Mouse (Mus musculus) inflammation-experienced regulatory T-cells, adult 16 weeks (primary cell): Measurements from ENCODE around the gene H2afj. TPM values are rescaled to one million over a fixed set of nuclear protein-coding genes. Genes with fewer than 3 reads are reported as not detected.

Experiments
- polyA plus RNA-seq: library from polyadenylated mRNA; unstranded; fragments of 100-300 nt; shearing (Covaris generic); gene quantifications from one replicate; pipeline ENCODE4 v1.2.1, GENCODE M21; 2017

The H2afj gene
- 55.8 TPM for polyA plus RNA-seq

DNA sequence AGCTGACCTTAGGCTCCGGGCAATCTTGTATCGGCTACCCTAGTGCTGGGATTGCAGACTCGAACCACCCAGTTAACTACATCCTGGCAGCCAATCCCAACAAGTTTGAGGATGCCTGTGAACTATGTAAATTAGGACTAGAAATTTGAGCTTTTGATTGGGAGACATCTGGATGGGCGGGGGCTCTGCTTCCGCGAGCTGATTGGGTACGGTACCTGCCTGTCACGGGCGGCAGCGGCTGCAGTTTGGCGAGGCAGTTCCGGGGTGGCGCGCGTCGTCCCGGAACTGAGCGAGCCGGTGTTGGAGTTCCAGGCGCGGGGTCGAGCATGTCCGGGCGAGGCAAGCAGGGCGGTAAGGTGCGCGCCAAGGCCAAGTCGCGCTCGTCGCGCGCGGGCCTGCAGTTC is at the start of gene H2afj:
TSS of gene H2afj (plus strand) at position 231 of the 404 bp plus-strand sequence.

DNA sequence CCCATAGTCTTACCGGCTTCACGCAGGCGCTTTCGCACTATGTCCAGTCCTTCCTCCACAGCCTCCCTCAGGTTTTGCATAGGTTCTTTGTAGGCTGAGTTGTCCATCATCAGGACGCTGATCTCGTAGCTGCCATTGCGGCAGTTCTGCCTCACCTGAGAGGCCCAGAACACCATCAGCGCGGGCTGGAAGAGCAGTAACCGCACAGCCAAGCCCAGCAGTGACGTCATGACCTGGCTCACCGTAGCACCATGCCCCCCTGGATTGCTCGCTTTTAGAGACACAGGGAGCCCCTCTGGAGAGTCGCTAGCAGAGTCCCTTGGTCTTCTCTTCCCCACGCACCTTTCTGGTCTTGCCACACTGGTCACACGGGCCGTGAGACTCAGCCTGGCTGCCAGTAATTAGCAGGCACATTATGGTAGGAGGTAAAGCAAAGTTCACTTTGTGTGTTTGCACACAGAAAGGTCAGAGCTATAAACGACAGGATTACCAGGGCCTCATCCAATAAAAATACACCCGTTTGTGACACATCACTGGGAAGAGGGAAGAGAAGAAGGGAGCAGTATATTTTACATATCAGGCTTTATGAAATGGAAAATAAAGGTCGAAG is 26.6 kb upstream of the H2afj start, which contains the start of gene Gucy2c:
TSS of gene Gucy2c (minus strand) at position 389 of the 610 bp plus-strand sequence.

DNA sequence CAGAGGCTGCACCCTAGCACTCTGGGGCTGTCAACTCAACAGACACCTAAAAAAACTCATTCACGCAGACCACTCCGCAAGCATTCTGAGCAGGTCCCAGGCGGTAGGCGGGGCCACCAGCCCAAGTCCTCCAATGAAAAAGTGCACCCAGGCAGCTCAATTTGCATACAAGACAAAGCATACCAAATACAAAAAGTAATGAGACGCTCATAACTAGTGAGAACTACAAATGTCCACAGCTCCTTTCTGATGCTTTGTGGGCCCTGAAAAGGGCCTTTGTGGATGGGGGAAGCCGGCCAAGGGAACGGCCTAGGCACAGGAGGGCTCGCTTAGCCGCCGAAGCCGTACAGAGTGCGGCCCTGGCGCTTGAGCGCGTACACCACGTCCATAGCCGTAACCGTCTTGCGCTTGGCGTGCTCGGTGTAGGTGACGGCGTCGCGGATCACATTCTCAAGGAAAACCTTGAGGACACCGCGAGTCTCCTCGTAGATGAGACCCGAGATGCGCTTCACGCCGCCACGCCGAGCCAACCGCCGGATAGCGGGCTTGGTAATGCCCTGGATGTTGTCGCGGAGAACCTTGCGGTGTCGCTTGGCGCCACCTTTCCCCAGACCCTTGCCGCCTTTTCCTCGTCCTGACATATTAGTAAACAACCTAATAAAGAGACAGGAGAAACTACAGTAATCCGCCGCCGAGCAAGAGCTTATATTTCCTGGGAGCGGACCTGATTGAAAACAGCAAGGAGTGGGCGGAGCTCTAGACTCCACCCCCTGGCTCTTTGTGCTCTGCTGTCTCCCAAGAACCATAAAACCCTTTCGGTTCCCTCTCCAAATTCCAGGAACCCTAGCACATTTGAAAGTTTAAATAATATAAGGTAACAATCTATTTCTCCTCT is 4.1 kb upstream of the H2afj start, which contains the start of gene Hist4h4:
TSS of gene Hist4h4 (minus strand) at position 677 of the 895 bp plus-strand sequence.

DNA sequence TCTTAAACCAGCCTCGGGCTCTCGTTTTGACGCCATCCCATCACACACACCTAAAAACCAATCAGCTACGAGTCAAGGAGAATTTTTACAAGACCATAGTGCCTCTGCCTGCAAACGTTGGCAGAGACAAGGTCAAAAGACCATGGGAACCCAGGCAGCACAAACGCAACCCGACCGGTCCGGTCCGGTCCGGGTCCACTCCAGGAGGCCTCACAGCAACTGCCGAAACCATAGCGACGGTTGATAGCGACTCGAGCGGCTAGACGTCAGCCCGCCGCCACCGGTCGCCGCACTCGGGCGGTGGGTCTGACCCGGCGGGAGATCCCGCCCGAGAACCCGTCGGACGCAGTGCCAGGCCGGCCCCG is 19.5 kb downstream of the H2afj start, which contains the start of gene BC049715:
TSS of gene BC049715 (plus strand) at position 111 of the 365 bp plus-strand sequence.

DNA sequence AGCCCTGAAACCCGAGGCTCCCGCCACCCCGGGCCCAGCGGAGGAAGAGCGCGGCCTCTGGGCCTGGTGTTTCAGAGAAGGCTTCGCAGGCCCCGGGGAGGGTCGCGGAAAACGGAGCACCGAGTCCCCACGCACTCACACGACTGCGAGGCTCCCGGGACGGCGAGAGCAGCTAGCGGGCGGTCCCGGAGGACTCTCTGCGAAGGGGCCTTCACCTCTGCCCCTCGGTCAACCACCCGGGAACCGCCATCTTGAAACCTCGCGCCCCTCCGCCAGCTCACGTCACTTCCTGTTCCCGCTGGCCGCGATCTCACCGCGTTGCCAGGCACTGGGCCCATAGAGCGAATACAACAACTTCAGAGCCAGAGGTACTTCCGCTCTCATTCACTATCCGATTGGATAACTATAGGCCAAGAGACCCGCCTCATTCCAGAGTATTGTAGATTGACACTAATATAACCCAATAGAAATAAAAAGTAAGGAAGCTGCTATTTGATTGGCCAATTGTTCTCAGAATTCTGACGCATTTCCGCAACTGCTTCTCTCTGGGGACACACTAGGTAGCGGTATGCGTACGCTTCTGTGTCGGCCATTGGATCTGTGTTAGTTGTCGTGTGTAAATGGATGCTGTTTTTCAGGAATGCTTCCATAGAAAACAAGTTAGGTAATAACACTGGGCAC is 20.0 kb downstream of the H2afj start, which contains the start of gene Wbp11:
TSS of gene Wbp11 (minus strand) at position 353 of the 681 bp plus-strand sequence.

DNA sequence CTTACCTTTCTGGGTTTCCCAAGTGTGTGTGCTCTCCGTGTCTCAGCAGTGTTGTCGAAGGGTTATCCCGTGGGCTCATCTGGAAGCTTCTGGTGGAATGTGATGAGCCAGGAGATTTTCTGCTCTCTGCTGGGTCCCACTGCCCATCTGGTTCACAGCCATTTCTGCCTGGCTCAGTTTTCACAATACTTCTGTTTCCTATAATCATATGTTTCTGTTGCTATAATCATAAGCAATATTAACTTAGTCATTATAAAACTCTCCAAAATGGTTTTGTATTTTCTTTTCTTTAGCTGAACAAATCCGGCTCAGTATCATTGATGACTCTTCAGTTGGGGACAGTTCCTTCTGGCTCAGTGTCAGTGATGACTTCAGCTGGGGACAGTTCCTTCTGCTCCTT is 27.3 kb downstream of the H2afj start, which contains the start of gene Smco3:
TSS of gene Smco3 (minus strand) at position 101 of the 400 bp plus-strand sequence.

DNA sequence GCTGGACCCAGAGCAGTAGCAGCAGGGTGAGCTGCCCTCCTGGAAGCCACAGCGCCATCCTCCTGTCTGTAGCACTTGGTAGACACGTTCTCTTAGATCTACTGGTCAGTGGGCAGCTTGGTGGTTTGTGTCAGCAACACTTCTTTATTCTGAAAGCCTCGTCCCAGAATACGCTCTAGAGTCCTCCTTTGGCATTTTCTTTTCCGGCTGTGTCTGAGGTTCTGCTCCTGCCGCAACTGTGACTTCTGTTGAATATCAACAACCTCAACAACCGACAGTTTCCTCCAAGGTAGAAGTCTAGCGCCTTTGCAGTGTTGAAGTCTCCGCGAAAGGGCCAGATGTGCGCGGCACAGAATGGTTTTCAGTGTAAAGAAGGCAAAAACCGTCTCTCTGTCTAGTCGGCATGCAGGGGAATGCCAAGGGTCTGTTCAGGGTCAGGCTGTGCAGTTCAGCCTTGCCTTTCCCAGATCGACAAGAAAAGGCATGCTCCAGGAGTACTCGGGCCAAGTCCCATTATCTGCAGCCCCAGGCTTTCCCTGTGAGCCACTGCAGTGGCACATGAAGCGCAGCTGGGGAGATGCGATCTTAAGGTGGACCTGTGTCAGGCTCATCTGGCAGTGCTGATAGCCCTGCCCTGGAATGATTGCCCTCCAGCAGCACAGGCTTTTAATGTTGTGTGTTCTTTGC is 49.3 kb downstream of the H2afj start, which contains the start of gene Art4:
TSS of gene Art4 (minus strand) at position 548 of the 687 bp plus-strand sequence.

Other genes starting within 250 kb of the H2afj start
- 3.7 TPM for gene Plbd1, start 146.3 kb upstream of the H2afj start, polyA plus RNA-seq
- not detected for gene Gucy2c, start 26.5 kb upstream of the H2afj start, polyA plus RNA-seq
- 1.2 TPM for gene Hist4h4, start 3.8 kb upstream of the H2afj start, polyA plus RNA-seq
- 3.2 TPM for gene BC049715, start 19.4 kb downstream of the H2afj start, polyA plus RNA-seq
- 118 TPM for gene Wbp11, start 20.0 kb downstream of the H2afj start, polyA plus RNA-seq
- gene Smco3, start 27.2 kb downstream of the H2afj start, polyA plus RNA-seq: not detected
- 3.7 TPM for gene Art4, start 49.5 kb downstream of the H2afj start, polyA plus RNA-seq
- not detected for gene Mgp, start 67.6 kb downstream of the H2afj start, polyA plus RNA-seq
- 1.9 TPM for gene Erp27, start 113.9 kb downstream of the H2afj start, polyA plus RNA-seq
- gene Pde6h, start 115.6 kb downstream of the H2afj start, polyA plus RNA-seq: not detected
- 2,563 TPM for gene Arhgdib, start 133.7 kb downstream of the H2afj start, polyA plus RNA-seq